Mouse (Mus musculus) heart, postnatal 0 days (tissue): ENCODE measurements around the gene Dguok.

ENCODE experiments used
- CTCF ChIP-seq: IDR thresholded peaks from 2 replicates; pipeline ENCODE4 v1.5.1; 2016; ENCODE audit warnings: antibody characterized with exemption, control low read depth, low read depth
- EP300 ChIP-seq: IDR thresholded peaks from 2 replicates; pipeline ENCODE4 v1.6.1; 2016; ENCODE audit warnings: antibody characterized with exemption, low read depth

- TF ChIP-seq CTCF (no peak), EP300 (no peak)
Observed at GRCm38 (mm10) chr6:83471739-83472138, 35.0 kb downstream of the Dguok start.
